Mouse (Mus musculus) midbrain, postnatal 0 days (tissue): Measurements from ENCODE around the gene Rhobtb3. TPM values are rescaled to one million over a fixed set of nuclear protein-coding genes. Genes with fewer than 3 reads are reported as not detected.

ENCODE experiments used
- ATAC-seq: fragments of 200-750 bp; cut with Nextera tagmentation; 2 replicates; pipeline ENCODE4 v1.8.0; 2017; ENCODE audit warnings: moderate number of reproducible peaks, mild to moderate bottlenecking, moderate TSS enrichment, moderate library complexity; ENCODE audit not compliant: low FRiP score
- DNase-seq: peaks from one replicate; pipeline ENCODE4 v3.0.0-alpha.2; 2015; ENCODE audit warnings: low spot score
- H3K27ac ChIP-seq: fragments of 300-500 bp; sonication (generic); 2 replicates; pipeline ENCODE4 v1.5.1; 2014; ENCODE audit warnings: low read depth, mild to moderate bottlenecking, low read length, mixed read lengths
- H3K27me3 ChIP-seq: fragments of 300-500 bp; sonication (generic); 2 replicates; pipeline ENCODE4 v1.6.1; 2014; ENCODE audit warnings: low read length, control low read depth, mixed read lengths; ENCODE audit not compliant: insufficient read depth
- H3K36me3 ChIP-seq: fragments of 300-500 bp; sonication (generic); 2 replicates; pipeline ENCODE4 v1.6.1; 2014; ENCODE audit warnings: low read length, control low read depth, mixed read lengths; ENCODE audit not compliant: insufficient read depth
- H3K4me1 ChIP-seq: fragments of 300-500 bp; sonication (generic); 2 replicates; pipeline ENCODE4 v1.6.1; 2014; ENCODE audit warnings: mild to moderate bottlenecking, control low read depth, antibody characterized with exemption, low read length, mixed read lengths; ENCODE audit not compliant: insufficient read depth
- H3K4me2 ChIP-seq: fragments of 300-500 bp; sonication (generic); 2 replicates; pipeline ENCODE4 v1.6.1; 2014; ENCODE audit warnings: low read depth, mild to moderate bottlenecking, low read length, mixed read lengths; ENCODE audit not compliant: poor library complexity, severe bottlenecking
- H3K4me3 ChIP-seq: fragments of 300-500 bp; sonication (generic); 2 replicates; pipeline ENCODE4 v1.5.1; 2014; ENCODE audit warnings: low read depth, mild to moderate bottlenecking, low read length, moderate library complexity
- H3K9ac ChIP-seq: fragments of 300-500 bp; sonication (generic); replicated peaks from 2 replicates; pipeline ENCODE4 v1.6.1; 2014; ENCODE audit warnings: mild to moderate bottlenecking, low read length, moderate library complexity, mixed read lengths; ENCODE audit not compliant: poor library complexity, severe bottlenecking
- H3K9me3 ChIP-seq: fragments of 300-500 bp; sonication (generic); 2 replicates; pipeline ENCODE4 v1.6.1; 2016; ENCODE audit warnings: low read length, control low read depth
- CTCF ChIP-seq: IDR thresholded peaks from 2 replicates; pipeline ENCODE4 v1.5.1; 2016; ENCODE audit warnings: antibody characterized with exemption, mild to moderate bottlenecking
- WGBS: fragments of 180-500 bp; shearing (Covaris S2); extraction: QIAGEN DNeasy Blood & Tissue Kit; methylation state at CpG from one replicate; pipeline ENCODE4 v1.1.7; 2014; 5-methylcytosine and 5-hydroxymethylcytosine counted together
- polyA plus RNA-seq: library from polyadenylated mRNA; unstranded; fragments of >200 nt; fragmentation: Nextera tagmentation; extraction: Ambion mirVana; gene quantifications from 2 replicates; pipeline ENCODE4 v1.2.1, GENCODE M21; 2015
- total RNA-seq: library from RNA; depleted of rRNA; stranded (reverse); fragments of >200 nt; gene quantifications from 2 replicates; pipeline ENCODE4 v1.2.3, GENCODE M21; 2014

The Rhobtb3 gene
- total and polyA plus RNA-seq, 2 experiments from 2014 or later, result 12.1 to 31.7 TPM

- WGBS, result 90% methylated on average over 4 of the region's 4 CpGs
- no peak for DNase-seq
- Histone ChIP-seq H3K9ac (no peak overlapping the region), H3K27me3 (no peaks in the 10 kb centered on the region), H3K4me3 (no peak overlapping the region), H3K27ac (no peak overlapping the region), H3K9me3 (no peaks in the 10 kb centered on the region), H3K4me2 (no peak overlapping the region), H3K36me3 (0 out of 2 replicates have a peak, but pooled peaks cover 3% of the 10 kb centered on the region), H3K4me1 (no peaks in the 10 kb centered on the region)
- ATAC-seq, result no peak
- TF ChIP-seq CTCF, result no peak
Measured at GRCm38 (mm10) chr13:75874608-75875376, 68.9 kb downstream of the Rhobtb3 start.

GRCm38 (mm10) chr13:75867876-75868275 lies 75.8 kb downstream of the Rhobtb3 start:
- Histone ChIP-seq H3K9me3 (no peaks in the 10 kb centered on the region), H3K4me3 (no peak overlapping the region), H3K4me1 (no peaks in the 10 kb centered on the region), H3K27me3 (no peaks in the 10 kb centered on the region), H3K9ac (no peak overlapping the region), H3K27ac (no peak overlapping the region), H3K4me2 (no peak overlapping the region), H3K36me3 (no peaks in the 10 kb centered on the region)
- 90% methylated on average over 2 of the region's 2 CpGs for WGBS
- DNase-seq (no peak), ATAC-seq (no peak)
- no peak for TF ChIP-seq CTCF

GRCm38 (mm10) chr13:75865486-75866184 lies 78.1 kb downstream of the Rhobtb3 start:
- no peak overlapping the region for H3K4me3 ChIP-seq
- TF ChIP-seq CTCF, result no peak
- no peaks in the 10 kb centered on the region for H3K9me3 ChIP-seq
- H3K9ac ChIP-seq, result no peak overlapping the region
- no peaks in the 10 kb centered on the region for H3K27me3 ChIP-seq
- 0 out of 2 replicates have a peak, but pooled peaks have one; percentile 13 for ATAC-seq
- no peaks in the 10 kb centered on the region for H3K36me3 ChIP-seq
- no peak for DNase-seq
- H3K27ac ChIP-seq, result no peak overlapping the region
- H3K4me2 ChIP-seq, result no peak overlapping the region
- H3K4me1 ChIP-seq, result no peaks in the 10 kb centered on the region

- 56% methylated on average over 1 of the region's 1 CpGs for WGBS
- H3K9me3 ChIP-seq, result no peaks in the 10 kb centered on the region
Measured at GRCm38 (mm10) chr13:75859264-75859844, 84.4 kb downstream of the Rhobtb3 start.

GRCm38 (mm10) chr13:75853118-75853517 lies 90.6 kb downstream of the Rhobtb3 start:
- TF ChIP-seq CTCF, result no peak
- Histone ChIP-seq H3K36me3 (peaks cover 3% of the 10 kb centered on the region), H3K4me3 (no peak overlapping the region), H3K4me1 (no peaks in the 10 kb centered on the region), H3K4me2 (no peak overlapping the region), H3K27me3 (no peaks in the 10 kb centered on the region), H3K27ac (no peak overlapping the region), H3K9me3 (no peaks in the 10 kb centered on the region), H3K9ac (no peak overlapping the region)
- ATAC-seq (no peak), DNase-seq (no peak)
- 87% methylated on average over 3 of the region's 3 CpGs for WGBS

More at GRCm38 (mm10) chr13:75859264-75859844, 84.4 kb downstream of the Rhobtb3 start:
- H3K9ac ChIP-seq, result no peak overlapping the region
- no peak for TF ChIP-seq CTCF
- H3K27me3 ChIP-seq, result no peaks in the 10 kb centered on the region
- H3K4me2 ChIP-seq, result no peak overlapping the region
- no peak for DNase-seq
- H3K4me3 ChIP-seq, result no peak overlapping the region
- H3K4me1 ChIP-seq, result no peaks in the 10 kb centered on the region
- H3K36me3 ChIP-seq, result no peaks in the 10 kb centered on the region
- no peak overlapping the region for H3K27ac ChIP-seq
- ATAC-seq, result no peak

- Histone ChIP-seq H3K9me3 (no peaks in the 10 kb centered on the region), H3K36me3 (peaks cover 7% of the 10 kb centered on the region), H3K9ac (no peak overlapping the region), H3K27ac (no peak overlapping the region), H3K4me3 (no peak overlapping the region), H3K27me3 (no peaks in the 10 kb centered on the region), H3K4me1 (no peaks in the 10 kb centered on the region), H3K4me2 (no peak overlapping the region)
- no peak for DNase-seq
- 95% methylated on average over 4 of the region's 4 CpGs for WGBS
- no peak for TF ChIP-seq CTCF
- ATAC-seq, result no peak
Measured at GRCm38 (mm10) chr13:75852027-75852426, 91.7 kb downstream of the Rhobtb3 start.
